Mouse (Mus musculus): Measurements from ENCODE around the gene Fry. TPM values are rescaled to one million over a fixed set of nuclear protein-coding genes. Genes with fewer than 3 reads are reported as not detected.

Fry gene
- polyA plus RNA-seq, 1 experiment, result 10.1 TPM

DNA sequence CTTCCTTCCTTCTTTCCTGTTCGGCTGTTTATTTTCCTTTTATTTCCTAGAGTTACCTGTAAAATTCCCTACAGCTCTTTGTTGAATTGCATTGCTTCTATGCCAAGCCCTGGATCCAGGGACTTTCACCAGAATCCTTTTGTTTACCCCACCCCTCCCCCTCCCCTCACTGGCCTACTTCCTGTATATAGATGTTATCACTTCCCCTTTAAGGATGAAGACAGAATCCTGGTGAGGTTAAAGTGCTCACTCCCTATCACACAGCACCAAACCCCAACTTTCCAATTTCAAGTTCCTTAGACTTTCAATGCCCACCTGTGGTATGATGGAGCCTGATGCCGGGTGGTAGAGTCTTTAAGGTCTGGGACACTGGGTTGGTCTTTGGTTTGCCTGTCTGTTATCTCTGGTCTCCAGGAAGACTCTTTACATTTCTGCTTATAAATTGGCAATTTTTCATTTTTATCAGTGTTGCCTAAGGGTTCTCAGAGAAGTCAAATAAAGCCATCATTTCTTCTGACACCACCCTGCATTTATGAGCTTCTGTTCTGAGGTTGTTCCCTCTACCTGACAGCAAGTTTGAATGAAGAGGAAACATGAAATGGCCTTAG, 59.9 kb downstream of the Fry start:
- TF ChIP-seq POLR2A (IDR thresholded peaks at IDR 0.05; ENCODE audit: borderline replicate concordance, low read depth, low read length), result no peak
- no peak for TF ChIP-seq CTCF (IDR thresholded peaks at IDR 0.05; ENCODE audit: low read depth, low read length)
- Histone ChIP-seq H3K4me3 (ENCODE audit: insufficient read depth, low read length) (no peak overlapping the region), H3K4me1 (ENCODE audit: control insufficient read depth, insufficient read depth, low read length) (peaks cover 38% of the 10 kb centered on the region), H3K27ac (ENCODE audit: insufficient read depth, low read depth, low read length) (no peak overlapping the region)

DNA sequence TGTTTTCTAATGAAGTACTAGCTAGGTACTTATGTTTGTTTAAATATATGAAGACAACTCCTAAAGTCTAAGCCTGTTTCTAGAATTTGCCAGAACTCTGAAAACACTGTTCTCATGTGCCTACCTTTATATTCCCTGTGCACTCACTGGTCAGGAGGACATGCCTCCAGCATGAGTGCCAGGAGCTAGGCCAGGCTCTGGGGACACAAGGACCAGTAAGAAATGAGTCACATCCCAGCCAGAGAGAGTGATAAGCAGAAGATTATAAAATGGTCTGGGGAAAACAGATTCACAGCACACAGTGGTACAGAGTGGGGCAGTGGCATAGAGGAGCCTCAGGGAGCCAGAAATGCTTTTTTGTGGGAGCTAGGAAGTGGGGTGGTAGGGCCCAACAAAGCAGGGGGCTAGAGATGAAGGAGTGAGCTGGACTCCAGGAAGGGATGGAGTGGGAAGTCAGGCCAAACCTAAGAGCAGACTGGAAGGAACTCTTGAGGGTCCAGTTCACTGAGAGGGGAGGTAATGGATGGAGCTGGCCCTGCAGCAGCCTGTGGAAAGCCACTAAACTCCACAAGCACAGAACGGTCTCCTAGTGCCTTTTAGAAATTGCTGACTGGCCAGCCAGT, 62.7 kb downstream of the Fry start:
- TF ChIP-seq CTCF (IDR thresholded peaks at IDR 0.05; ENCODE audit: low read depth, low read length) (no peak), POLR2A (IDR thresholded peaks at IDR 0.05; ENCODE audit: borderline replicate concordance, low read depth, low read length) (no peak)
- H3K4me3 ChIP-seq (ENCODE audit: insufficient read depth, low read length), result no peak overlapping the region
- H3K27ac ChIP-seq (ENCODE audit: insufficient read depth, low read depth, low read length), result no peak overlapping the region
- peaks cover 33% of the 10 kb centered on the region for H3K4me1 ChIP-seq (ENCODE audit: control insufficient read depth, insufficient read depth, low read length)

- Histone ChIP-seq H3K27ac (ENCODE audit: insufficient read depth, low read depth, low read length) (no peak overlapping the region), H3K4me3 (ENCODE audit: insufficient read depth, low read length) (no peak overlapping the region), H3K4me1 (ENCODE audit: control insufficient read depth, insufficient read depth, low read length) (peaks cover 8% of the 10 kb centered on the region)
- TF ChIP-seq CTCF (IDR thresholded peaks at IDR 0.05; ENCODE audit: low read depth, low read length), result no peak
- TF ChIP-seq POLR2A (IDR thresholded peaks at IDR 0.05; ENCODE audit: borderline replicate concordance, low read depth, low read length), result no peak
Observed at GRCm38 (mm10) chr5:150184959-150185358, 66.5 kb downstream of the Fry start.

- TF ChIP-seq CTCF (IDR thresholded peaks at IDR 0.05; ENCODE audit: low read depth, low read length) (no peak), POLR2A (IDR thresholded peaks at IDR 0.05; ENCODE audit: borderline replicate concordance, low read depth, low read length) (no peak)
- no peak overlapping the region for H3K4me3 ChIP-seq (ENCODE audit: insufficient read depth, low read length)
Observed at GRCm38 (mm10) chr5:150186121-150186520, 67.7 kb downstream of the Fry start.

GRCm38 (mm10) chr5:150186676-150187075, 68.2 kb downstream of the Fry start:
- H3K27ac ChIP-seq (ENCODE audit: insufficient read depth, low read depth, low read length), result no peak overlapping the region
- no peak overlapping the region for H3K4me3 ChIP-seq (ENCODE audit: insufficient read depth, low read length)
- TF ChIP-seq POLR2A (IDR thresholded peaks at IDR 0.05; ENCODE audit: borderline replicate concordance, low read depth, low read length), result no peak
- TF ChIP-seq CTCF (IDR thresholded peaks at IDR 0.05; ENCODE audit: low read depth, low read length), result no peak
- no peaks in the 10 kb centered on the region for H3K4me1 ChIP-seq (ENCODE audit: control insufficient read depth, insufficient read depth, low read length)

More at GRCm38 (mm10) chr5:150186121-150186520, 67.7 kb downstream of the Fry start:
- Histone ChIP-seq H3K27ac (ENCODE audit: insufficient read depth, low read depth, low read length) (no peak overlapping the region), H3K4me1 (ENCODE audit: control insufficient read depth, insufficient read depth, low read length) (peaks cover under 1% of the 10 kb centered on the region; the same call in 1 of the 2 replicates)

- no peak for TF ChIP-seq POLR2A (IDR thresholded peaks at IDR 0.05; ENCODE audit: borderline replicate concordance, low read depth, low read length)
- TF ChIP-seq CTCF (IDR thresholded peaks at IDR 0.05; ENCODE audit: low read depth, low read length), result no peak
- Histone ChIP-seq H3K4me1 (ENCODE audit: control insufficient read depth, insufficient read depth, low read length) (no peaks in the 10 kb centered on the region), H3K4me3 (ENCODE audit: insufficient read depth, low read length) (no peak overlapping the region), H3K27ac (ENCODE audit: insufficient read depth, low read depth, low read length) (no peak overlapping the region)
Observed at GRCm38 (mm10) chr5:150188031-150188430, 69.6 kb downstream of the Fry start.

DNA sequence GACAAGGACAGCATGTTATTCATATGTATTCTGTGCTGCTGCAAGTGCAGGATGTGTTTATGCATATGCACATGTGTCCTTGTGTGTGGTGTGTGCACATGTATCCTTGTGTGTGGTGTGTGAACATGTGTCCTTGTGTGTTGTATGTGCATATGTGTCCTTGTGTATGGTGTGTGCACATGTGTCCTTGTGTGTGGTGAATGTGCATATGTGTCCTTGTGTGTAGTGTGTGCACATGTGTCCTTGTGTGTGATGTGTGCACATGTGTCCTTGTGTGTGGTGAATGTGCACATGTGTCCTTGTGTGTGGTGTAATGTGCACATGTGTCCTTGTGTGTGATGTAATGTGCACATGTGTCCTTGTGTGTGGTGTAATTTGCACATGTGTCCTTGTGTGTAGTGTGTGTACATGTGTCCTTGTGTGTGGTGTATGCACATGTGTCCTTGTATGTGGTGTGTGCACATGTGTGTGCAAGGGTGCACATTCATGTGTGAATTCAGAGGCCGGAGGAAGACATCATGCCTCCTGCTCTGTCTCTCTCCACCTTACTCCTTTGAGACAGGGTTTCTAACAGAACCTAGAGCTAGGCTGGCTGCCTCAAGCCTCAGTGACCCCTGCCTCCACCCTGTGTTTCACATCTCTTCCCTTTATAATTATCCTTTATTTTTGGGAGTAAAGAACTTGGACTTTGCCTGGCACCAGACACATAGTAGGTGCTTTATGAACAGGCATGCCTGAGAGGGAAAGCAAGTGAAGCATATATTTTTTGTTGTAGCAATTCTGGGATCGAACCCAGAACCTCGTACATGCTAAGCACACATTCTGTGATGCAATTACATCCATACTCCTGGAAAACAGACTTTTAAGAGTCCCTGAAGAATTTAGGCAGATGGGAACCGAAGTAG, 72.3 kb downstream of the Fry start:
- Histone ChIP-seq H3K4me1 (ENCODE audit: control insufficient read depth, insufficient read depth, low read length) (peaks cover 5% of the 10 kb centered on the region; the same call in 1 of the 2 replicates), H3K4me3 (ENCODE audit: insufficient read depth, low read length) (no peak overlapping the region), H3K27ac (ENCODE audit: insufficient read depth, low read depth, low read length) (no peak overlapping the region)
- no peak for TF ChIP-seq CTCF (IDR thresholded peaks at IDR 0.05; ENCODE audit: low read depth, low read length)
- no peak for TF ChIP-seq POLR2A (IDR thresholded peaks at IDR 0.05; ENCODE audit: borderline replicate concordance, low read depth, low read length)

- peak overlapping the region; percentile 63 for H3K4me3 ChIP-seq (ENCODE audit: insufficient read depth, low read length)
- no peak overlapping the region for H3K27ac ChIP-seq (ENCODE audit: insufficient read depth, low read depth, low read length)
- TF ChIP-seq CTCF (IDR thresholded peaks at IDR 0.05; ENCODE audit: low read depth, low read length), result no peak
- no peak for TF ChIP-seq POLR2A (IDR thresholded peaks at IDR 0.05; ENCODE audit: borderline replicate concordance, low read depth, low read length)
Observed at GRCm38 (mm10) chr5:150195514-150196210, 77.2 kb downstream of the Fry start.

GRCm38 (mm10) chr5:150196211-150196585, 77.8 kb downstream of the Fry start:
- H3K4me1 ChIP-seq (ENCODE audit: control insufficient read depth, insufficient read depth, low read length), result peaks cover 5% of the 10 kb centered on the region; the same call in 1 of the 2 replicates
- H3K27ac ChIP-seq (ENCODE audit: insufficient read depth, low read depth, low read length), result no peak overlapping the region
- TF ChIP-seq CTCF (IDR thresholded peaks at IDR 0.05; ENCODE audit: low read depth, low read length) (no peak), POLR2A (IDR thresholded peaks at IDR 0.05; ENCODE audit: borderline replicate concordance, low read depth, low read length) (no peak)
- H3K4me3 ChIP-seq (ENCODE audit: insufficient read depth, low read length), result peak overlapping the region; percentile 63

More at GRCm38 (mm10) chr5:150195514-150196210, 77.2 kb downstream of the Fry start:
- H3K4me1 ChIP-seq (ENCODE audit: control insufficient read depth, insufficient read depth, low read length), result peaks cover 5% of the 10 kb centered on the region; the same call in 1 of the 2 replicates

Measured in bone marrow macrophage, adult 2 months (primary cell).